Mouse (Mus musculus) 3134 (cell line): ENCODE data around the gene Rcc1l.

Experiments
- DNase-seq: peaks from one replicate; pipeline ENCODE4 v3.0.0-alpha.2; 2011; ENCODE audit warnings: low spot score; ENCODE audit not compliant: insufficient read length; ENCODE audit errors: extremely low read depth

Gene Rcc1l

DNA sequence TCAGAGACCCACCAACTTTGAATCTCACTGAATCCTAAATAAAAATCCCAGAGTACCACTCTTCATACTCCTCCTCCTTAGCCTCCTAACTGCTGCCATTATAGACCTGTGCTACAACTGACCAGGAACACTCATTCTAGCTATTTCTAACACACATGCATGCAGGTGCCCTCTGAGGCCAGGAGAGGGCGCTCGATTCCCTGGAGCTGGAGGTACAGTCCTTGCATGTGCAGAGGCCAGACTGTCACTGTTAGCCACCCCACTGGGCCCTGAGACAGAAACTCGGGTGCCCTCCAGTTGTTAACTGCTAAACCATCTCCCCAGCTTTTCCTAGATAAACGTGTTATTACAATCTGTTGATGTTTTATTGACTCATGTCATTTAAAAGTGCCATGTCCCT, 3.4 kb downstream of the Rcc1l start:
- no peak for DNase-seq

DNA sequence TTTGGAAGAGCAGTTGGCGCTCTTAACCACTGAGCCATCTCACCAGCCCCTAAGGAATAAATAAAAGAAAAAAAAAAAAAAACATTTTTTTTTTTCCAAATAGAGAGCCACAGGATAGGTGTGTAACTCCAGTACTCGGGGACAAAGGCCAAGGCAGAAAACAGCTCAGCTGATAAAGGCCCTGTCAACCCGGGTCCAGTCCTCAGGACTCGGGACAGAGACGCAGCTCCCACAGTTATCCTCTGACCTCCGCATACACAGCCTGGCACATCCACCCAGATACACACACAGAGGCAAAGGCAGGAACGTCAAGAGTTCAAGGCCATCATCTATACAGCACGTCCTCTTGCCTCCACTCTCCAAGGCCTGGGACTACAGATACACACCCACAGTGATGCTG, 6.4 kb downstream of the Rcc1l start:
- DNase-seq = no peak

DNA sequence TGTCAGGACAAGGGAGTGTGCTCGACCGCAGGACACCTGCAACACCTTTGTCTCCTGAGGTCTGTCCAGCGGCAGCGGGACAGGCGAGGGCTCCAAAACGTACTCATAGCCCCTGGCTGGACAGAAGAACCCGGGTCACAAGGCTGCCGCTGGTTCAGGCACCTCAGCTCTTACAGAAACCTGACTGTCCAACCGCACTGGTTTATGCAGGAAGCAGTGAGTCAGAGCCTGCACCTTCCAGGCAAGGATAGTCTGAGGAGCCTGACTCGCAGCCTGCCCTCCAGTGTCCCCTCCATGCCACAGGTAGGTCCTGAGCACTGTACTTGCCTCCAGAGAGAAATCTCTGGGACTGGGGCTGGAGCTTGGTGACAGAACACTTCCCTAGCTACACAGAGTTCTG, 7.3 kb downstream of the Rcc1l start:
- no peak for DNase-seq

DNA sequence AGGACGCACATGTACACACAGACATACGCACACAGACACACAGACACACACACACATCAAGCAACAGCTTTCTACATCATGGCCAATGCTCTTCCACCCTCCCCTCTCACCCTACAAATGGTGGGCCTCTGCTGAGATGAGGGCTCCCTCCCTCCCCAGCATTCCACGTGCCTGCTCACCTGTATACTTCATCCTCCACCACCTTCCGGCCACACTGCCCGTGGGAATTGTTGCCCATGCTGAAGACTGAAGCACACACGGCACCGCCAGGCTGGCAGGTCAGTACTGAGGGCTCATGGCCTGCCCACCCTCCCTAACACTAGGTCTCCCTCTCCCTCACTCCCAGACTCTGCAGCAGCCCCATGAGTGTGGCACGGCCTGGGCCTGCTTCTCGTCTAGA, 8.5 kb downstream of the Rcc1l start:
- no peak for DNase-seq

DNA sequence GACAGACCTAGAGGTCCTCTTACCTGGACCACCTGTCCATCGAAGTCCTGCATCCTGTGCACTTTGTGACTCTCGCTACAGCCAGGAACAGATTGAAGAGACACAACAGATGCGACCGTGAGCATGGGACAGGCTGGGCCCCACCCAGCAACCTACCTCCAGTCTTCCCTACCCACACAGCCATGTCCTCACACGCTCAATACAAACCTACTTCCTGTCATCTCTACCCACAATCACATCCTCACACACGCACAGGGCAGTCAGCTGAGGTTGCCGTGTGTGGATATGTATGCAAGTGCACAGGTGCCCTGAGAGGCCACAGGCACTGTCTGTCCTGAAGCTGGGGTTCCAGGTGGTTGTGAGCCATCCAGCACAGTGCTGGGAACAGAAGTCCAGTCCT, 9.9 kb downstream of the Rcc1l start:
- no peak for DNase-seq

DNA sequence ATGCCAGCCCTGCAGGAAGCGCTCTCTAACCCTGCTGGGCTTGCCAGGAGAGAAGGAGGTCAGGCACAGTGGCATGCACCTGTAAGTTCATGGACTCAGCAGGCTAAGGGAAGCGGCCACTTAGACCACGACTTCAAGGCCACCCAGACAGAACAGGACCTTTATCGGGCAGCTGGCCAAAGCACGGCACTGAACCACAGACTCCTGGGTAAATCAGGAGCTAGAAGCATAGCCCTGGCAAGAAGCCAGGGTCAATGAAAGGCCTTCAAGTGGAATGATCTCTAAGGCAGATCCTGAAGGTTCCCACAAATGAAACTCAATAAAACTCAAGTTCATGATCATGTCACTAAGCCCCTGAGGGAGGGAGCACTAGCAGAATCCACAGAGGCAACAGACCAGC, 11.9 kb downstream of the Rcc1l start:
- no peak for DNase-seq

DNA sequence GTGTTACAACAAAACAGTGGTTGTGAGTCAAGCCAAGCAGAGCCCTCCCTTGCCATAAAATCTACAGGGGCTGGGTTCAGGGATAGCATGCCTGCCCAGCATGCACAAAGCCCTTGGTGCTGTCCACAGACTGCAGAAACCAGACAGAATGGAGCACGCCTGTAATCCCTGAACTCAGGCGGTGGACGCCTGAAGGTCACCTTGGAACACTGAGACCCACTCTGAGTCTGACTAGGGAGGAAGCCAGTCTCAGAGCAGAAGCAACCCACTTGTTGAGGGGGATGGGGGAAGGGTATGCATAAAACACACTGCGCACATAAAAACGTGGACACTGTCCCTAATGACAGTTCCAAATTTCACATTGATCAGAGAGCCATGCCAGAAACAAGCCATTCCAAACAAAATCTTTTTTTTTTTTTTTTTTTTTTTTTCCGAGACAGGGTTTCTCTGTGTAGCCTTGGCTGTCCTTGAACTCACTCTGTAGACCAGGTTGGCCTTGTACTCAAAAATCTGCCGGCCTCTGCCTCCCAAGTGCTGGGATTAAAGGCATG, 20.6 kb downstream of the Rcc1l start:
- DNase-seq = no peak

DNA sequence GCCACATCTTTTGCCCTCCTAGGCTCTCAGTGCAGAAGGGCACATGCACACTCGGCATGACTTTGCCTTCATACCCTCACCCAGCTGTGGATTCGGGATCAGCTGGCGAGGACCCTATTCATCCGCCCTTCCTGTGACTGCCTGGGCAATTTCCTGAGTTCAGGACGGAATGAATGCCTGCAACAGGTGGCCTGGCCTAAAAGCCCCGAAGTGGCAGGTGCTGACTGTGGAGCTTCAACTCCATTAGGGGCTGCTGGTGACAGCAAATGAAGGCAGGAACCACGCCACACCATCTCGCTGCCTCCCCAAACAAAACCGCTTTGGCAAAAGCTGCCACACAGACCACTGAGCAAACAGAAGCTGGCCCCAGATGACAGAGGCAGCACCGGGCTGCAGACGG, 24.7 kb downstream of the Rcc1l start:
- DNase-seq = no peak

DNA sequence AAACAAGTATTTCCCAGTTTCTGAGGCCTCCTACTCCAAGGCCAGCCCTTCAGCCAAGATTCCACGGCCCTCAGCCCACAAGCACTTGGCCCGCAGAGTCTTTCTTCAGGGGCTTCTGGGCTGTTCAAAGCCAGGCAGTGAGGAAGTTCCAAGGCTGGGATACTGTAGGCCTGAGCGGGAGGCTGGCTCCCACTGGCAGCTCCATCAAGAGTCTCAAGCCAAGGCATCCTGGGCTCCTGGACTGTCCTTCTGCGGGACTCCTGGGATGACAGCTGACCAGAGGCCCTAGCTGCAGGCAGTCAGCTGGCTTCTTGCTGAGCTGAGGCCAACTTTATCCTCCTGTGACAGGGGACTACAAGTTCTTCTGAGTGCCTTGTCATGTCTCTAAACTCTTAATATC, 28.4 kb downstream of the Rcc1l start:
- no peak for DNase-seq

DNA sequence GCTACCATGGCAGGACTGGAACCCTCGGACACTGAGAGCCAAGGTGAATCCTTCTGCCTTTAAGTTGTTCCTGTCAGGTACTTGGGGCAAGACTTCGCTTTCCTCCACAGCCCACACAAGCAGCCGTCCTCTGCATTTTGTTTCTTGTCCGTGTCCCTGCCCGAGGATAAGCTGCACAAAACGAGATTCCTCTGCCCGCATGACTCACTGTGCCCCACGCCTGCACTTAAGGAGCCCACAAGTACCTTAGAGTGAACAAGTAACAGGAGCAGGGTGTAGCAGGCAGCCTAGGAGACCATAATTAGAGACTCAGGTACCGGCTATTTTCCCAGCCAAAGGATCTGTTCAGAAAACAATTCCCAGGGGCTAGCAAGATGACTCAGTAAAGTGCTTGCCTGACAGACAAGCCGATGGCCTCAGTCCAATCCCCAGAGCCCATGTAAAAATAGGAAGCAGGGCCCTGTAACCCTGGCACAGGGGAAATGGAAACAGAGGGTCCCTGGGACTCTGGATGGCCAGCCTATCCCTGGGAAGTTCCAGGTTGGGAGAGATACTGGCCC, 29.3 kb downstream of the Rcc1l start:
- DNase-seq = no peak

DNA sequence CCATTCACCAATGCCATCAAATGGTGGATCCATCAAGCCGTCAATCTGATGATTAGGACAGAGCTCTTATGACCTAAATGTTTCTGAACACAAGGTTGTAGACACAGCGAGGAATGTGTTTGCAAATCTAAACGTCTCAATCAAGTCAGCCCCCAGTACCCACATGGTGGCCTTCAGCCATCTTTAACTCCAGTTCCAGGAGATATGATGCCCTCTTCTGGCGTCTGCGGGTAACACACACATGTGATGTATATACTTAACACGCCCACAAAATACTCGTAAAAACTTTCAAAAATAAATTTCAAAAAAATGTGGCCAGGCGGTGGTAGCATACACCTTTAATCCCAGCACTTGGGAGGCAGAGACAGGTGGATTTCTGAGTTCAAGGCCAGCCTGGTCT, 31.6 kb downstream of the Rcc1l start:
- DNase-seq = no peak

DNA sequence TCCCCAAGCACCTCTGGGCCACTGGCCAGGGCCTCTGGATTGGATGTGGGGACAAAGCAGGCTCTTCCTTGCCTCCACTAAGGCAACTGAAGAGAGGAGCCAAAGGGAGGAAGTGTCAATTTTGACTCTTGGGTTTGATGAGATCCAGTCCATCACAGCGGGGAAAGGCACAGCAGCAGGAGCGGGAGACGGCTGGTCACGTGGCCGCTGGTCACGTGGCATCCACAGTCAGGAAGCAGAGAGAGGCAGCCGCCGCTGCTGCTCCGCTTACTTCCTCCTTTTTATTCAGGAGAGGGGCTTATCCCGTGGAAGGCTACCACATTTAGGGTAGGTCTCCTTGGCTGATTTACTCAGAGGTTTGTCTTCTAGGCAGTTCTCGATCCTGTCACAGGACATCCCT, 34.2 kb downstream of the Rcc1l start:
- no peak for DNase-seq

DNA sequence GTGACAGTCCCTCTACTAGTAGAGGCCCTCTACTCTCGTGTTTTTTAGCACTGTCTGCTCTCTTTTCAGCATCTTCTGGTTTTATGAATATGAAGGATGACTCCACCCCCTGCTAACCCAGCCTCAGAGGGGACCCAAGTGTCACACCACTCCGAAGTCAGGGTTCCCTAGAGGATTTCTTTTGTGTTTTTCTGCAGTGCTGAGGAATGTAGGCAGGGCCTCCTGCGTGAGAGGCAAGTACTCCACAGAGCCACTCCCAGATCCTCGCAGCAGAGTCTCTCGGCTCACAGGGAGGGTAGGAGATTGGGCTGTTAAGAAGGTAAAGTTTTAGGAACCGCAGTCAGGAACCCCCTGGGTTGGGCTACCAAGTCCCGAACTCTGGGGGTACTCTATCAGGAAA, 35.3 kb downstream of the Rcc1l start:
- no peak for DNase-seq

DNA sequence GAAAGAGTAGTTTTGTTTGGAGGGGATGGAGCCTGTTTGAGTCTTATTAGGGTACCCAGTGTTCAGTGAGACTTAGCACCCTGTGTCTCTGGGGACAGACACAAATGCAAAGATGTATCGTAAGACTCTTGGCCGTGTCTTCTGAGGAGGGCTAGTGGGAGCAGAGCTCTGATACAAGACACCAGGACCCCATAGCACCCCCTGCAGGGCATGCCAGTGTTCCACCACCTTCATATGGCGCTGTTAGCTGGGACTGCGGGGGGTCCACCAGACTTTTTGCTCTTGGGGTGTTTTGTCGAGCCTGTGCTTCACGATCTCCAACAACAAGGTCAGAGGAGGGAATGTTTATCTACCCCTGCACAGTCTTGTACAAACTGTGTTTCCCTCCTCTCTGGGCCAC, 37.1 kb downstream of the Rcc1l start:
- DNase-seq = no peak

DNA sequence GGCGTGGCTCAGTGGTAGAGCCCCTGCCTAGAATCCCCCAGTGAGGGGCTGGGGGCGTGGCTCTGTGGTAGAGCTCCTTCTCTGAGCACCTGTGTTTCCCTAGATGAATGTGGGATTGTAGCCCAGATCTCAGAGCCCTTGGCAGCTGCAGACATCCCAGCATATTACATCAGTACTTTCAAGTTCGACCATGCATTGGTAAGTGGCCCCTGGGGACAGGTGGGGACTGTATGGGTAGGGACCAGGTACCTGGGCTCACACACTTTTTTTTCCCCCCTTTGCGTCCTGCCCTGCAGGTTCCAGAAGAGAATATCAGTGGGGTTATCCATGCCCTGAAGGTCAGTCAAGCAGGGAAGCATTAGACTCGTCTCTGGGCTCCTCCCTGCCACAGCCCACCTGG, 38.6 kb downstream of the Rcc1l start:
- no peak for DNase-seq

DNA sequence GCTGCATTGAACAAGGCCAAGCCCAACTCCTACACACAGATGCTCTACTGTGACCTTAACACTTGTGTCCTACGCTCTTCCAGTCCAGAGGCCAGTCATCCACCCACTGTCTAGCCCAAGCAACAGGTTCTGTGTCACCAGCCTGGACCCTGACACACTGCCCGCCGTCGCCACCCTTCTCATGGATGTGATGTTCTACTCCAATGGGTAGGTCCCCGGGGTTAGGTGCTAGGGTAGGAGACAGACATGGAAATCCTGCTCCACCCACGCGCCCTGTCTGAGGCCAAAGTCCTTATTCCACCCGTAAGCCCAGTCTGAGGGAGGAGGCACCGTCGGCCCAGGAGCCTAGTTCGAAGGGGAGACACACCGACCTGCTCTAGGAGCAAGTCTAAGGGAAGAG, 40.6 kb downstream of the Rcc1l start:
- no peak for DNase-seq

DNA sequence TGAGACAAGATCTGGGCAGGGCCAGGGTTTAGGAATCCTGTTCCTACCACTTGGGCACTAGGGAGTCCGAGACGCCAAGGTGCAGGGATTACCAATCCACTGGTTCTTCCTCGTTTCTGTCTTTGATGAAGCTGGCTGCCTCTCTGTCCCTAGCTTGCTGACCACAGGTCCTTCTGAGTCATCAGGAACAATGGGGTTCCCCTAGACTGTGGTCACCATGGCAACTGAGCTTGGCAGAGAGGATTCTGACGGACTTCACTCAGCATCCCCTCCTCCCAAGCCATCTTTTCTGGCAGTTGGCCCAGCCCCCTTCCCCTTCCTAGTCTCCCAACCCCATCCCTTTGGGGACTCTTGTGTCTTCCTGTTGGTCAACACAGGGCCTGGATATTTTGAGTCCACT, 45.0 kb downstream of the Rcc1l start:
- peak; percentile 34 for DNase-seq

DNA sequence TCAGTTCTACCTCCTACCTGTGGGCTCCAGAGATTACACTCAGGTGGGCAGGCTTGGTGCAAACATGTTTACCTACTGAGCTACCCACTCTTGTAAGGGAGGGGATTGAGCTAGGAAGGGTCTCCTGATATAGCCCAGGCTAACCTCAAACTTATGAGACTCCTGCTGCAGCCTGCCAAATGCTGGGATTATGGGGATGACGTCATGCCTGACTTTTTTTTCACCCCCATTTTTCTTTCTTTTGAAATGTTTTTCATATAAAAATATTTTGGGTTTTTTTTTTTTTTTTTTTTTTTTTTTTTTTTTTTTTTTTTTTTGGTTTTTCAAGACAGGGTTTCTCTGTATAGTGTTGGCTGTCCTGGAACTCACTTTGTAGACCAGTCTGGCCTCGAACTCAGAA, 50.3 kb downstream of the Rcc1l start:
- no peak for DNase-seq

DNA sequence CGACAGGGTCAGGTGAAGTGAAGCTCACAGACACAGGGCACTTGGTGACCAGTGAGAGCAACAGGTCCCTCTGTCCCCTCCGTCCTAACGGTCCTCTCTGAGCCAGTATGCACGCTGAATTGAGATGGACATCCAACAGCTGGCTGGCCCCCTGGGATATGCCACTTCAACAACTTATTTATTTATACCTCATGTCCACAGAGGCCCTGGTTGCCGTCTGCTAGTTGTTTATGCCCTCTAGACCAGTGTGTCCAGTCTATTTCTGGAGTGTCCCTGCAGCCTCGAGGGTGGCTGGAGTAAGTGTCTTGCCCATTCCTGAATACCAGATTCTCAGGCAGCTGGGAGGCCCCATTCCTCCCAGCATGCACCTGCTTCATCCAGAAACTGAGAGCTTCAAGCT, 52.7 kb downstream of the Rcc1l start:
- no peak for DNase-seq

DNA sequence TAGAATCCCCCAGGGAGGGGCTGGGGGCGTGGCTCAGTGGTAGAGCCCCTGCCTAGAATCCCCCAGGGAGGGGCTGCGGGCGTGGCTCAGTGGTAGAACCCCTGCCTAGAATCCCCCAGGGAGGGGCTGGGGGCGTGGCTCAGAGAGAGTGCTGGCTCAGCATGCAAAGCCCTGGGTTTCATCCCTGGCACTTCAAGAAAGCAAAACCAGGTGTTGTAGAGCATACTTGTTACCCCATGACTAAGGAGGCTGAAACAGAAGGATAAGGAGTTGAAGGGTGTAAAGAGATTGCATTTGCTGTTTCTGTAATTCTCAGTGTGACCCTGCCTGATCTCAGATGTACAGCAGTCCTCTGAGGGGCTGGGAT, 54.7 kb downstream of the Rcc1l start:
- DNase-seq = no peak

DNA sequence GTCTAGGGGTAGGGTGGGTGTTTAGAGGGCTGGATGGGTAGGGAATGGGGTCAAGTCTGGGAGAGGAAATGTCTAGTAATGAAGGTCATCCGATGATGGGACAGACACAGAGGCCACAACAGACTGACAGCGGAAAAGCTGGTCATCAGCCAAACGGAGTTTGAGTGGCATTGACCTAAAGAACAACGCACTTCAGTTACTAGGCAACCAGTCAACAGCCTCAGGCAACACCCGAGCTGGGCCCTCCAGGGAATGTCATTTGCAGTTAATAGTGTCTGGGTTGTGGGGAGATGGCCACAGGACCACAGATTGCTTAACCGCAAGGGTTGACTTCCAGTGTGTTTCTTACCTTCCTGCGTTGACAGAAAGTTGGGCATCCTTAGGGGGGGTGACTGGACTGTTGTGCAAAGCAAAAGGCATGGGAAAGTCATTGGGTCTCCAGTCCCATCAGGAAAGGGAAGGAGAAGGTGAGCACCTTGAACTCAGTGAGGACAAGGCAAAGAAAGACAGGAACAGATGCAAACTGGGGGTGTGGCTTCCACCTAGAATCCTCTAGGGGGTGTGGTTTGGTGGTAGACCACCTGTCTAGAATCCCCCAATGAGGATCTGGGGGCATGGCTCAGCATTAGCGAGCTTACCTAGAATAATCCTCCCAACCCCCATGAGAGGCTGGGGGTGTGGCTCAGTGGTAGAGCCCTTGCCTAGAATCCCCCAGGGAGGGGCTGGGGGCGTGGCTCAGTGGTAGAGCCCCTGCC, 55.3 kb downstream of the Rcc1l start:
- no peak for DNase-seq

DNA sequence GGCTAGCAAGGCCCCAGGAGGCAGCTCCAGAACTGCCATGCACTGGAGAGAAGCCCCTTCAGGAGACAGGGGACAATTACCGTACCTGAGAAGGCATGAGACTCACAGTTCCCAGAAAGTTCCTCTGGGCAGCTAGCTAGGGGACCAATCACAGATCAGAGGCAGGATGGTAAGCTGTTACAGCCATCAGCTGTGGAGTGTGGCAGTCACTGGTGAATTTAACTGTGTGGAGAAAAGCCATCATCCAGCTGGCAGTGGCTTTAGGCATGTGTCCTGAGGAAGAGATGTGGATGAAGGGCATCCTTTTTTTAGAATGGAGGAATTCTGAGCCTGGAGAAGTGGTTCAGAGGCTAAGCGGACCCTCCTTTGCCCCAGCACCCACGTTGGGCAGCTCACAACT, 56.4 kb downstream of the Rcc1l start:
- no peak for DNase-seq
